Mouse (Mus musculus) retina, postnatal 1 day (tissue): Measurements from ENCODE around the gene Cep295nl.
A peak's percentile ranks its signal among the peaks of the same experiment; 100 is the strongest.
"Not testable (repeated sequence)": the region's sequence is repeated elsewhere in the genome, so short reads cannot be mapped to it uniquely, and the experiment has no call there.

ENCODE experiments used
- DNase-seq: peaks from one replicate; pipeline ENCODE4 v3.0.0-alpha.2; 2012

Cep295nl gene

DNA sequence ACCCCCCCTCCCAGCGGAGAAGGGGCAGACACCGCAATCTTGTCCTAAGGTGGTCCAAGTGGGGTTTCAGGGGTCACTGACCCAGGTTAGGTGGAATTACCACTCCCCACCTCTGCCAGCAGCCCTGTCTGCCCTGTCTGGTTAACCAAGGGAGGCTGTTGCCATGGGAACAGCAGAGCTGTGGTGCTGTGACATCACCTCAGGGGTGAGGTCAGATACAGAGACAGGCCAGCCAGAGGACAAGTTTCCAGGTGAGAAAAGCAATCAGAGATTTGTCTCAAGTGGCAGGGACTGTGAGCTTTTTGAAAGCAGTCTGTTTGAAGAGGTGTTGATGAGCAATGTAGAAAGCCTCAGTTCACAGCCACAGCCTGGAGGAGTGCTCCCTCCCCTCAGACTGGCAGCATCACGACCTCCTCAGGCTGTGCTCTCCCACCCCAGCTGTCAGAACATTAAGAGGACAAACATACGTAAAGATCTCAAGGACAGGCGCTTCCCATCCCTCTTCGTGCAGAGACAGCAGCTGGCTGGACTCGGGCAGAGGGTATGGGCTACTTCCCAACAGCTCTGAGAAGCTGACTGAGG, at the start of gene Cep295nl:
TSS of gene Cep295nl (minus strand) at position 101 of the 582 bp plus-strand sequence.
- peak; percentile 69 for DNase-seq

- DNase-seq, result not testable (repeated sequence)
Observed at GRCm38 (mm10) chr11:118387816-118388215, 45.5 kb upstream of the Cep295nl start.

- peak; percentile 80 for DNase-seq
Observed at GRCm38 (mm10) chr11:118379251-118380009, 37.1 kb upstream of the Cep295nl start.

DNA sequence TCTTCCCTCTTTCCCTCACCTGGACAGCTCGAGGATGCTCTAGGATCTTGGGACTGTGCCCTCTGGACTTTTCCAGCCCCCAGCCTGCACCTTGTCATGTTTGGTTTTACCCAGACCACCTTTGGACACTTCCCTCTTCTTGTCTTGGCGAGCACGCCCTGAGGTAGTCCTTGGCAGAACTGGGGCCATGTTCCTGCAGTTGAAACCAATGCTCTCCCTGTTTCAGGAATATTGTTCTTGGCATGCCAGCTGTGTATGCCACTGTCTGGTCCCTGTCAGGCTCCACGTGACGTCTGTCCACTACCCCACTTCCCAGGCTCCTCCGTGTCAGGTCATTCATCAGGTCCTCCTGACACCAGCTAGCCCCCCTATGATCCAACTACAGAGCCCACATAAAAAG, 36.4 kb upstream of the Cep295nl start:
- no peak for DNase-seq

- not testable (repeated sequence) for DNase-seq
Observed at GRCm38 (mm10) chr11:118376323-118376722, 34.0 kb upstream of the Cep295nl start.

- no peak for DNase-seq
Observed at GRCm38 (mm10) chr11:118375881-118376280, 33.6 kb upstream of the Cep295nl start.

- no peak for DNase-seq
Observed at GRCm38 (mm10) chr11:118375461-118375860, 33.2 kb upstream of the Cep295nl start.

GRCm38 (mm10) chr11:118375006-118375405, 32.7 kb upstream of the Cep295nl start:
- peak; percentile 48 for DNase-seq

DNA sequence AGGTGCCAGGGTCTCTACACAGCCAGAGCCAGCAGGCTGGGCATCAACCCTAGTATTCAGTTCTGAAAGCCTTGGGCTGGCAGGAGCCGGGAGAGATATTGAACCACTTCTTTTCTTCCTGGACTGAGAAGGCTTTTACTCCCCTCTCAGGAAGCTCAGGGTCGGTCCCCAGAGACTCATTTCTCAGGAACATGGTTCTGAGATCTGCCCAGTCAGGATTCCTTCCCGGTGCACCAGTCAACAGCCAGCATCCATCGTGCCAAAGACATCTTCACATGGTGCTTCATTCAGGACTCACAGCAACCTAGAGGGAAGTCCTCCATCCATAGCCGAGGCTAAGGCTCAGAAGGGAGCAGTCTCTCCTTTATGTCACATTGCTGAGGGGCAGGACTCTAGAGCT, 32.2 kb upstream of the Cep295nl start:
- DNase-seq, result no peak

DNA sequence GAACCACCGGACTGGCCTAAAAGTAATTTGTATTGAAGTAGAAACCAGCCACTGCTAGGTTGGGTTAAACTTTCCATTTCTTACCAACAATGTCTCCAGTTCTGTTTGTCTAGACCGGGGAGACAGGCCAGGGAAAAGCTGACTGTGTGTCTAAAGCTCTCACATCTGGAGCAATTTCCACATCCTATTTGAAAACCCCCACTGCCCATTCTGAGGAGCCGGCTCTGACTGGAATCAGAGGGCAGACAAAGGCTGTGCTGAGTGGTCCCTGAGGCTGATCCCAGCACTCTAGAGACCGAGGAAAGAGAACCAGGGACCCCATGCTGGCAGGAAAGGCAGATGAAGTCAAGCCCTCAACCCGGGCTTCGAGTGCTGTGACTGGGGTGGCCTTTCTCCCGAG, 30.3 kb upstream of the Cep295nl start:
- DNase-seq, result no peak

GRCm38 (mm10) chr11:118371876-118372275, 29.6 kb upstream of the Cep295nl start:
- DNase-seq, result no peak

GRCm38 (mm10) chr11:118369657-118370056, 27.4 kb upstream of the Cep295nl start:
- DNase-seq, result no peak

DNA sequence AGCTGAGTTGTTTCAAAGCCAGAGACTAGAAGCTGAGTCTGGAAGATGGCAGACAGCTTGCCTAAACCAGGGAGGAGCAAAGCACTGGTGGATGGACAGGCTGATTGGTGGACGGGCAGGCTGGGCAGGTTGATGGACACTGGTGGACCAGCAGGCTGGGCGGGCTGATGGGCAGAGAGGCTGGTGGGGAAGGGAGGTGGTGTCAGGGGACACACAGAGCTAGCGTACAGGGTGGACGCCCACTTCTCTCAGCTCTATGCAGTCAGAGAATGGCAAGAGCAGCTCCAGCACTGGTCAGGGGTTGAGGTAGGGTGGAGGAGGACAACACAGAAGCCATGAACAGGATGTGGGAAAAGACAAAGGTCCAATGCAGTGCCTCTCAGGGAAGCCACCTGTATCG, 27.0 kb upstream of the Cep295nl start:
- DNase-seq, result no peak

- DNase-seq, result peak; percentile 32
Observed at GRCm38 (mm10) chr11:118368330-118368729, 26.0 kb upstream of the Cep295nl start.

- DNase-seq, result no peak
Observed at GRCm38 (mm10) chr11:118366559-118366958, 24.3 kb upstream of the Cep295nl start.

DNA sequence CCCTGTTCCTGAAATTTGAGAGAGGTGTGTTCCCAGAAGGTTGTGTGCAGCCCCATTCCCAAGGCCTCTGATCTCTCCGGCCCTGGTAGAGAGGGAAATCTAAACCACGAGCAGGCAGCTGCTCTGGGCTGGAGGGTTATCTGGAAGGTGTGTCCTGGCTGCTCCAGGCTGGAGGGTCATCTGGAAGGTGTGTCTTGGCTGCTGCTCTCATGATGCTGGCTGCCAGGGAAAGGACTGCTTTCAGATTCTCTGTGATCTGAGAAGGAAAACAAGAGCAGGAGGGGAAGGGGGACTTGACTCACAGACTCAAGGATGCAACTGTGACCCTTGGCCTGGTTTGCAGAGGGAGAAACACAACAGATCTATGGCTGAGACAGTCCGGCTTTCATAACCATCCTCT, 23.8 kb upstream of the Cep295nl start:
- DNase-seq, result no peak

GRCm38 (mm10) chr11:118365171-118365570, 22.9 kb upstream of the Cep295nl start:
- DNase-seq, result no peak

- no peak for DNase-seq
Observed at GRCm38 (mm10) chr11:118364021-118364420, 21.7 kb upstream of the Cep295nl start.

GRCm38 (mm10) chr11:118362971-118363518, 20.7 kb upstream of the Cep295nl start:
- DNase-seq, result peak; percentile 70

DNA sequence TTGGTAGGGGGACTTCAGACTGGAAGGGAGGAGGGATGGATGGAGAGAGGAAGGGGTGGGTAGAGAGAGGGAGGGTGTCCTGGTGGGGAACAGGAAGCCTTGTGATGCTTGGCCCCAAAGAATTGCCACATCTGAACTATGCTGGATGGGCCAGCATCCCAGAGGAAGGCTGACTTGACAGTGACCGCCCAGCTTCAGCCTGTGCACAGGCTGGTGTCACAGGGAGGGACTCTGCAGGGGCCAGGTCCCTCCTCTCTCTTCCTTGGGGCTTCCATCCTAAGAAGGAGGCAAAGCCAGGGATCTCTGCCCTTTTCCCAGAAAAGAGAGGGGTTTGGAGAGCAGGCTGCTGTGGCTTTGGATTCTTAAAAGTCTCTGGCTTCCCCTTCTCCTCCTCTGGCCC, 20.2 kb upstream of the Cep295nl start:
- DNase-seq, result no peak

- no peak for DNase-seq
Observed at GRCm38 (mm10) chr11:118360907-118361341, 18.6 kb upstream of the Cep295nl start.

DNA sequence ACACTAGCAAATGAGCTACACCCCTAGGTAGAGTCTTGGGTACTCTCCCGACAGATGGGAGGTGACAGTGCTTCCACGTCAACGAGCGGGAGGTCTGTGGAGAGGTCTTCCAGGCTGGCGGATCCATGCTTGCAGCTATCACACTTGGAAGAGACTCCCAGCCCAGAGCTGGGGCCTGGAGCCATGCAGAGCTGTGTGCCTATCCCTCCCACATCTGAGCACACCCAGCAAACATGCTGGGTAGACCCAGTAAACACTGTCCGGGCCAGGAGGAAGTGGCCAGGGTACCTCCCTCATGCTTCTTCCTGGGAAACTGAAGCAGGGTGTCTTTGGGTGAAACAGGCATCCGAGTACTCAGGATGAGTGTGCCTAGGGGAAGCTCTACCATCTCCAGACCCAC, 18.2 kb upstream of the Cep295nl start:
- DNase-seq, result no peak

GRCm38 (mm10) chr11:118355640-118356039, 13.3 kb upstream of the Cep295nl start, which contains the start of gene Timp2:
Gene Timp2 (minus strand): TSS chr11:118355740.
- DNase-seq, result no peak

DNA sequence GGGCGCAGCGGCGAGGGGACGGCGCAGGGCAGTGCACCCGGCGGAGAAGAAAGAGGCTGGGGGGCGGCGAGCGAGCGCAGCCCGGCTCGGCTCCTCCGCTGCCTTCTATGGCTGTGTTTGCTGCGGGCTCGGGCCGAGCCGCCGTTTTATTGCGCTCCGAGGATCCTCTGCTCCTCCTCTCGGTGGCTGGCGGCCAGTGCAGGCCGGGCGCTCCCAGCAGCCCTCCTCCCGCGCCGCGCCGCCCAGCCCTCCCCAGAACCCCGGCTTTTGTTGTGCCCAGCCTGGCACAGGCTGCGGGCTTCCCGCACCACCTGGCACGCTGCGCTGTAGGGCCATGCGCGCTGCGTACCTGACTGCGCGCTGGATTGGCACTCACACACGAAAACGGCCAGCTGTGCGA, 12.9 kb upstream of the Cep295nl start:
- peak; percentile 93 for DNase-seq
